Mouse (Mus musculus): ENCODE measurements at regions not wholly inside any gene's neighbourhood (a gene's known extent, or its start where the extent isn't known, plus 50 kb on each side); places are given as distances from the start of the nearest gene placed in this dataset.

GRCm38 (mm10) chr13:15227641-15228040 is 235.4 kb upstream of the Gli3 start:
- Histone ChIP-seq H3K4me2 (ENCODE audit: low read depth) (no peak overlapping the region), H3K27me3 (ENCODE audit: insufficient read depth, low read length) (no peaks in the 10 kb centered on the region), H3K4me1 (ENCODE audit: insufficient read depth) (no peaks in the 10 kb centered on the region), H3K9me3 (ENCODE audit: low read length) (no peaks in the 10 kb centered on the region), H3K36me3 (ENCODE audit: insufficient read depth) (no peaks in the 10 kb centered on the region), H3K9ac (no peak overlapping the region), H3K4me3 (ENCODE audit: low read depth, low read length) (no peak overlapping the region), H3K27ac (ENCODE audit: low read depth, low read length) (no peak overlapping the region)
- ATAC-seq (no peak), DNase-seq (no peak)
- TF ChIP-seq CTCF (IDR thresholded peaks at IDR 0.05; ENCODE audit: low read depth) = no peak
- 67% methylated on average over 1 of the region's 1 CpGs for WGBS
